Mouse (Mus musculus) small intestine, adult 2 months (tissue): ENCODE measurements around the gene Ralgps2.
A peak's percentile ranks its signal among the peaks of the same experiment; 100 is the strongest.

ENCODE experiments used
- CTCF ChIP-seq: fragments of 200-500 bp; IDR thresholded peaks from 2 replicates; pipeline ENCODE4 v1.5.1; 2012; ENCODE audit warnings: low read depth, mild to moderate bottlenecking, control low read depth, inconsistent platforms, low read length, moderate library complexity, mixed read lengths; ENCODE audit not compliant: insufficient replicate concordance, insufficient read length; ENCODE audit errors: extremely low read depth
- POLR2A ChIP-seq: fragments of 200-500 bp; IDR thresholded peaks from 2 replicates; pipeline ENCODE4 v1.6.1; 2012; ENCODE audit warnings: low read depth, mild to moderate bottlenecking, control low read depth, inconsistent platforms, low read length, moderate library complexity

GRCm38 (mm10) chr1:156861475-156862043 lies 77.9 kb downstream of the Ralgps2 start:
- TF ChIP-seq CTCF (peak; percentile 85; the same call in 1 of the 2 replicates), POLR2A (no peak)
